Mouse (Mus musculus): ENCODE measurements around the gene Il17rc. TPM values are rescaled to one million over a fixed set of nuclear protein-coding genes. Genes with fewer than 3 reads are reported as not detected.

The Il17rc gene
- polyA plus RNA-seq, 1 experiment from 2014 or later: 0.96 TPM

GRCm38 (mm10) chr6:113438721-113439430 lies 32.4 kb upstream of the Il17rc start:
- no peak for ATAC-seq
- WGBS: 62% methylated on average over 12 of the region's 12 CpGs
- no peaks in the 10 kb centered on the region for H3K9me3 ChIP-seq

GRCm38 (mm10) chr6:113440686-113441085 lies 30.5 kb upstream of the Il17rc start:
- ATAC-seq: no peak
- H3K36me3 ChIP-seq: 0 out of 2 replicates have a peak, but pooled peaks cover 2% of the 10 kb centered on the region
- H3K9ac ChIP-seq (replicated peaks): no peak overlapping the region
- no peak overlapping the region for H3K27ac ChIP-seq
- H3K27me3 ChIP-seq: no peaks in the 10 kb centered on the region
- H3K4me3 ChIP-seq (replicated peaks): no peak overlapping the region
- H3K9me3 ChIP-seq: no peaks in the 10 kb centered on the region
- 86% methylated on average over 3 of the region's 3 CpGs for WGBS
- no peak overlapping the region for H3K4me2 ChIP-seq (replicated peaks)
- H3K4me1 ChIP-seq (replicated peaks): peaks cover 16% of the 10 kb centered on the region

More at GRCm38 (mm10) chr6:113438721-113439430, 32.4 kb upstream of the Il17rc start:
- H3K4me3 ChIP-seq (replicated peaks): no peak overlapping the region
- H3K27me3 ChIP-seq: no peaks in the 10 kb centered on the region
- peaks cover 12% of the 10 kb centered on the region for H3K4me1 ChIP-seq (replicated peaks)
- no peak overlapping the region for H3K4me2 ChIP-seq (replicated peaks)
- no peak overlapping the region for H3K9ac ChIP-seq (replicated peaks)
- no peaks in the 10 kb centered on the region for H3K36me3 ChIP-seq
- H3K27ac ChIP-seq: no peak overlapping the region

DNA sequence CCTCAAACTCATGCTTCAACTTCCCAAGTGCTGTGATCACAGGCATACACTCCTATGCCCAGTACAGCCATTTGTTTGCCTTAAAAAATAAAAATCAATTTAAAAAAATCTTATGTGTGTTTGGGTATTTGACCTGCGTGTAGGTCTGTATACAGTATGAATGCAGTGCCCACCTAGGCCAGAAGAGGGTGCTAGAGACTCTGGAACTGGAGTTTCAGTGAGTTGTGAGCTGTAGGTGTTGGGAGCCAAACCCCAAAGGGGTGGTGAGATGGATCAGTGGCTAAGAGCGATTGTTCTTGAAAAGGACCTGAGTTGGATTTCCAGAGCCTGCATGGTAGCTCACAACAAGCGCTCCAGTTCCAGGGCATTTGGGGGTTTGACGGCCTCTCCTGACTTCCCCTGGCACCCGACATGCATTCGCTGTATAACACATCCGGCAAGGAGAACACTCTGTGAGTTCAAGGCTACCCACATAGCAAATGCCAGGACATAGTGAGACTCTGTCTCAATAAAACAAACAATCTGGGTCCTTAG lies 30.0 kb upstream of the Il17rc start:
- no peak overlapping the region for H3K4me3 ChIP-seq (replicated peaks)
- H3K36me3 ChIP-seq: 0 out of 2 replicates have a peak, but pooled peaks cover 4% of the 10 kb centered on the region
- H3K4me2 ChIP-seq (replicated peaks): no peak overlapping the region
- no peak for ATAC-seq
- no peaks in the 10 kb centered on the region for H3K27me3 ChIP-seq
- H3K9me3 ChIP-seq: no peaks in the 10 kb centered on the region
- H3K9ac ChIP-seq (replicated peaks): no peak overlapping the region
- no peak overlapping the region for H3K27ac ChIP-seq
- 56% methylated on average over 7 of the region's 7 CpGs for WGBS
- H3K4me1 ChIP-seq (replicated peaks): peaks cover 16% of the 10 kb centered on the region

DNA sequence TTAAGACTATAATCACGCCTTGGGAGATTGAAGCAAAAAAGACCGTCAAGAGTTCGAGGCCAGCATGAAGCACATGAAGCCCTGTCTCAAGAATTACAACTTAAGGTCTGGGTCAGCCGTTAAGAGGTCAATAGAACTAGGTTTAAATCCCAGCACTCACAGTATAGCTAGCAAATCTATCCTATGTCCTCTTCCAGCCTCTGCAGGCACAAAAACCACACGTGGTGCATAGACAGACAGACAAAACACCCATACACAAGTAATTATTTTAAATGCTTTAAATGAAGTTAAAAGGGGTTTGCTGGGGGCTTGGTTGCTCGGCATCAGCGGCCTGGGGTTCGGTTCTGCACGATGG lies 29.2 kb upstream of the Il17rc start:
- H3K27me3 ChIP-seq: no peaks in the 10 kb centered on the region
- peak overlapping the region; percentile 96 for H3K9ac ChIP-seq (replicated peaks)
- no peaks in the 10 kb centered on the region for H3K9me3 ChIP-seq
- 44% methylated on average over 9 of the region's 9 CpGs for WGBS
- peaks cover 13% of the 10 kb centered on the region for H3K36me3 ChIP-seq
- peaks cover 16% of the 10 kb centered on the region for H3K4me1 ChIP-seq (replicated peaks)
- peak overlapping the region; percentile 84 for H3K4me3 ChIP-seq (replicated peaks)
- H3K27ac ChIP-seq: peak overlapping the region; percentile 75
- H3K4me2 ChIP-seq (replicated peaks): peak overlapping the region; percentile 82
- peak; percentile 59 for ATAC-seq

GRCm38 (mm10) chr6:113442442-113443090 lies 28.7 kb upstream of the Il17rc start, which contains the start of gene Jagn1:
Jagn1 (plus strand) TSS chr6:113442569.
- WGBS: under 1% methylated on average over 45 of the region's 45 CpGs
- ATAC-seq: peak; percentile 95

GRCm38 (mm10) chr6:113443091-113443490 lies 28.1 kb upstream of the Il17rc start:
- peak overlapping the region; percentile 84 for H3K4me3 ChIP-seq (replicated peaks)
- no peaks in the 10 kb centered on the region for H3K9me3 ChIP-seq
- peak overlapping the region; percentile 82 for H3K4me2 ChIP-seq (replicated peaks)
- H3K4me1 ChIP-seq (replicated peaks): peaks cover 16% of the 10 kb centered on the region
- H3K36me3 ChIP-seq: peaks cover 23% of the 10 kb centered on the region
- 49% methylated on average over 12 of the region's 12 CpGs for WGBS
- H3K9ac ChIP-seq (replicated peaks): peak overlapping the region; percentile 96
- H3K27ac ChIP-seq: no peak overlapping the region
- no peaks in the 10 kb centered on the region for H3K27me3 ChIP-seq
- no peak for ATAC-seq

More at GRCm38 (mm10) chr6:113442442-113443090, 28.7 kb upstream of the Il17rc start, which contains the start of gene Jagn1:
- Histone ChIP-seq H3K27ac (peak within 1 kb of the TSS; percentile 75), H3K27me3 (no peaks in the 10 kb centered on the region), H3K9ac (replicated peaks) (peak within 1 kb of the TSS; percentile 96), H3K9me3 (no peaks in the 10 kb centered on the region), H3K36me3 (peaks cover 18% of the 10 kb centered on the region), H3K4me2 (replicated peaks) (peak within 1 kb of the TSS; percentile 82), H3K4me3 (replicated peaks) (peak within 1 kb of the TSS; percentile 84), H3K4me1 (replicated peaks) (peaks cover 16% of the 10 kb centered on the region)

GRCm38 (mm10) chr6:113444207-113444965 lies 26.8 kb upstream of the Il17rc start:
- Histone ChIP-seq H3K36me3 (peaks cover 36% of the 10 kb centered on the region), H3K4me3 (replicated peaks) (no peak overlapping the region), H3K27ac (no peak overlapping the region), H3K4me2 (replicated peaks) (no peak overlapping the region), H3K27me3 (no peaks in the 10 kb centered on the region), H3K9me3 (no peaks in the 10 kb centered on the region), H3K9ac (replicated peaks) (no peak overlapping the region), H3K4me1 (replicated peaks) (peaks cover 16% of the 10 kb centered on the region)
- WGBS: 87% methylated on average over 8 of the region's 8 CpGs
- no peak for ATAC-seq

- Histone ChIP-seq H3K27me3 (no peaks in the 10 kb centered on the region), H3K9me3 (no peaks in the 10 kb centered on the region), H3K4me3 (replicated peaks) (no peak overlapping the region), H3K4me2 (replicated peaks) (no peak overlapping the region), H3K4me1 (replicated peaks) (peaks cover 12% of the 10 kb centered on the region), H3K27ac (no peak overlapping the region), H3K9ac (replicated peaks) (no peak overlapping the region), H3K36me3 (peaks cover 39% of the 10 kb centered on the region)
- WGBS: 95% methylated on average over 4 of the region's 4 CpGs
- no peak for ATAC-seq
Observed at GRCm38 (mm10) chr6:113447639-113448038, 23.6 kb upstream of the Il17rc start.

- Histone ChIP-seq H3K4me2 (replicated peaks) (no peak overlapping the region), H3K4me3 (replicated peaks) (no peak overlapping the region), H3K9ac (replicated peaks) (no peak overlapping the region), H3K36me3 (peaks cover 28% of the 10 kb centered on the region), H3K9me3 (no peaks in the 10 kb centered on the region), H3K27me3 (no peaks in the 10 kb centered on the region; the same call in 1 of the 2 replicates), H3K27ac (no peak overlapping the region), H3K4me1 (replicated peaks) (no peaks in the 10 kb centered on the region)
- 88% methylated on average over 2 of the region's 2 CpGs for WGBS
- ATAC-seq: no peak
Observed at GRCm38 (mm10) chr6:113451839-113452238, 19.4 kb upstream of the Il17rc start.

GRCm38 (mm10) chr6:113455007-113455406 lies 16.2 kb upstream of the Il17rc start:
- ATAC-seq: no peak
- H3K9me3 ChIP-seq: no peaks in the 10 kb centered on the region
- WGBS: 80% methylated on average over 5 of the region's 5 CpGs

GRCm38 (mm10) chr6:113457952-113458534 lies 13.2 kb upstream of the Il17rc start, which contains the start of gene Il17re:
Il17re (plus strand) TSS chr6:113458484.
- H3K4me3 ChIP-seq (replicated peaks): no peak within 1 kb of the TSS
- no peaks in the 10 kb centered on the region; the same call in 1 of the 2 replicates for H3K27me3 ChIP-seq
- H3K9ac ChIP-seq (replicated peaks): no peak within 1 kb of the TSS
- H3K36me3 ChIP-seq: no peaks in the 10 kb centered on the region
- no peaks in the 10 kb centered on the region for H3K4me1 ChIP-seq (replicated peaks)
- ATAC-seq: no peak
- WGBS: 86% methylated on average over 10 of the region's 10 CpGs
- H3K27ac ChIP-seq: no peak within 1 kb of the TSS
- no peaks in the 10 kb centered on the region for H3K9me3 ChIP-seq
- no peak within 1 kb of the TSS for H3K4me2 ChIP-seq (replicated peaks)

More at GRCm38 (mm10) chr6:113455007-113455406, 16.2 kb upstream of the Il17rc start:
- no peak overlapping the region for H3K4me3 ChIP-seq (replicated peaks)
- no peaks in the 10 kb centered on the region; the same call in 1 of the 2 replicates for H3K27me3 ChIP-seq
- H3K27ac ChIP-seq: no peak overlapping the region
- no peaks in the 10 kb centered on the region for H3K4me1 ChIP-seq (replicated peaks)
- no peak overlapping the region for H3K4me2 ChIP-seq (replicated peaks)
- no peaks in the 10 kb centered on the region for H3K36me3 ChIP-seq
- H3K9ac ChIP-seq (replicated peaks): no peak overlapping the region

Measured in midbrain, embryonic 13.5 days (tissue).